Comparison of ENCODE assay signal across 7 mouse cellular contexts in genomic region chr4:149903026-149903425, GRCm38 (mm10). TPM values are rescaled to one million over a fixed set of nuclear protein-coding genes. Genes with fewer than 3 reads are reported as not detected.
DNase-seq lines count a peak whose midpoint lies in the region; ATAC-seq and TF ChIP-seq lines count a peak whose summit lies in the region.

No protein-coding gene starts in this region.

- H3K9ac ChIP-seq in lung, postnatal 0 days (replicated peaks; ENCODE audit: low read depth): no peak overlapping the region

- TF ChIP-seq CTCF in lung, postnatal 0 days (IDR thresholded peaks at IDR 0.05): no peak

- H3K4me3 ChIP-seq in lung, postnatal 0 days (ENCODE audit: low read depth, low read length): no peak overlapping the region
- H3K4me3 ChIP-seq in embryonic facial prominence, embryonic 10.5 days: no peak overlapping the region
- H3K4me3 ChIP-seq in limb, embryonic 10.5 days: no peak overlapping the region

- no peak overlapping the region for H3K27ac ChIP-seq in lung, postnatal 0 days (ENCODE audit: low read length)
- peak overlapping the region; percentile 2; the same call in 1 of the 2 replicates for H3K27ac ChIP-seq in embryonic facial prominence, embryonic 10.5 days (replicated peaks)
- peak overlapping the region; percentile 32 for H3K27ac ChIP-seq in limb, embryonic 10.5 days

- H3K36me3 ChIP-seq in lung, postnatal 0 days (ENCODE audit: insufficient read depth, low read length): 0 out of 2 replicates have a peak, but pooled peaks cover 3% of the 10 kb centered on the region
- H3K36me3 ChIP-seq in embryonic facial prominence, embryonic 10.5 days (replicated peaks): peaks cover 75% of the 10 kb centered on the region
- H3K36me3 ChIP-seq in limb, embryonic 10.5 days: peaks cover 67% of the 10 kb centered on the region

- no peaks in the 10 kb centered on the region for H3K27me3 ChIP-seq in lung, postnatal 0 days (replicated peaks; ENCODE audit: insufficient read depth, low read length)
- no peaks in the 10 kb centered on the region for H3K27me3 ChIP-seq in embryonic facial prominence, embryonic 10.5 days (replicated peaks; ENCODE audit: low read depth, poor library complexity, severe bottlenecking)
- no peaks in the 10 kb centered on the region for H3K27me3 ChIP-seq in limb, embryonic 10.5 days (ENCODE audit: low read depth, poor library complexity, severe bottlenecking)

- ATAC-seq in lung, postnatal 0 days: peak; percentile 23

- TF ChIP-seq EP300 in lung, postnatal 0 days (IDR thresholded peaks at IDR 0.05): no peak

- no peaks in the 10 kb centered on the region for H3K4me1 ChIP-seq in lung, postnatal 0 days (ENCODE audit: insufficient read depth, low read depth, low read length)
- H3K4me1 ChIP-seq in embryonic facial prominence, embryonic 10.5 days: peaks cover 64% of the 10 kb centered on the region
- H3K4me1 ChIP-seq in limb, embryonic 10.5 days: peaks cover 49% of the 10 kb centered on the region

- DNase-seq in lung, postnatal 0 days (ENCODE audit: low spot score): no peak
- no peak for DNase-seq in lung, postnatal 4 days
- no peak for DNase-seq in embryonic facial prominence, embryonic 10.5 days (ENCODE audit: low spot score)
- DNase-seq in heart, adult 9 months (ENCODE audit: low spot score in 2 of 2): peak; percentile 82 to 83
- DNase-seq in limb, embryonic 10.5 days (ENCODE audit: low spot score): no peak
- DNase-seq in left cerebral cortex, adult 9 months (ENCODE audit: low spot score in 2 of 2): no peak
- DNase-seq in ovary, postnatal 36 days (ENCODE audit: low spot score): no peak

- no peaks in the 10 kb centered on the region for H3K9me3 ChIP-seq in lung, postnatal 0 days (ENCODE audit: low read length)
- no peaks in the 10 kb centered on the region for H3K9me3 ChIP-seq in embryonic facial prominence, embryonic 10.5 days
- H3K9me3 ChIP-seq in limb, embryonic 10.5 days (replicated peaks): no peaks in the 10 kb centered on the region

- H3K4me2 ChIP-seq in lung, postnatal 0 days (replicated peaks; ENCODE audit: low read depth, low read length): no peak overlapping the region

- WGBS in lung, postnatal 0 days: 53% methylated on average over 5 of the region's 5 CpGs
- WGBS in embryonic facial prominence, embryonic 10.5 days: 56% methylated on average over 5 of the region's 5 CpGs
- 40% methylated on average over 5 of the region's 5 CpGs for WGBS in limb, embryonic 10.5 days

RNA-seq across cellular contexts. Expression of gene Spsb1, which starts 51.8 kb away (rescaled TPM):
- polyA plus RNA-seq in lung, postnatal 0 days (2015; fragmentation: Nextera tagmentation; extraction: Ambion mirVana): 14.6 and 19.2 TPM in 2 replicates
- polyA plus RNA-seq in embryonic facial prominence, embryonic 10.5 days (2016; fragmentation: Nextera tagmentation; extraction: Ambion mirVana): 16.7 and 21.4 TPM in 2 replicates
- 13.7 and 18.8 TPM in 2 replicates for polyA plus RNA-seq in limb, embryonic 10.5 days (2016; fragmentation: Nextera tagmentation; extraction: Ambion mirVana)

Comparison
In these comparisons a context has a peak if more than half of its experiments do, and no peak if none do; other contexts are left out.
1. DNase-seq: peak in heart, adult 9 months (2 of 2); none in lung, postnatal 0 days (single experiment), lung, postnatal 4 days (0 of 2), embryonic facial prominence, embryonic 10.5 days (single experiment), limb, embryonic 10.5 days (single experiment), left cerebral cortex, adult 9 months (0 of 2) and ovary, postnatal 36 days (single experiment).